In genomic region chr12:76592213-76592612, GRCm38 (mm10) we compare ENCODE assay signal across 8 mouse cellular contexts.
A peak's percentile ranks its signal among the peaks of the same experiment; 100 is the strongest.
DNase-seq lines count a peak whose midpoint lies in the region; ATAC-seq and TF ChIP-seq lines count a peak whose summit lies in the region.

No protein-coding gene starts in this region.

- no peak overlapping the region for H3K27ac ChIP-seq in liver, embryonic 12.5 days
- H3K27ac ChIP-seq in gastrocnemius, adult 2 months = peak overlapping the region; percentile 86; the same call in 1 of the 2 replicates

- peaks cover 39% of the 10 kb centered on the region for H3K4me1 ChIP-seq in liver, embryonic 12.5 days

- H3K4me2 ChIP-seq in liver, embryonic 12.5 days = no peak overlapping the region

- DNase-seq in cerebellum, adult 8-10 months = peak; percentile 59
- DNase-seq in cerebellum, adult 9-10 months = no peak
- peak; percentile 79 for DNase-seq in liver
- peak; percentile 16 for DNase-seq in T-cell, adult 2 months (ENCODE audit: low spot score)
- no peak for DNase-seq in gastrocnemius, adult 2 months
- DNase-seq in mesoderm, embryonic 11.5 days (ENCODE audit: low read depth, low spot score) = peak; percentile 78

- no peak overlapping the region for H3K4me3 ChIP-seq in liver, embryonic 12.5 days
- no peak overlapping the region for H3K4me3 ChIP-seq in gastrocnemius, adult 2 months

- peaks cover 23% of the 10 kb centered on the region for H3K36me3 ChIP-seq in liver, embryonic 12.5 days

- intact Hi-C loops in gastrocnemius, adult 2 months (cut with DNase I) = loop anchor here (5.0 kb wide), 1 partner anchor 130 kb away; no protein-coding TSS in a partner anchor

- peak; percentile 74 for TF ChIP-seq CTCF in gastrocnemius, adult 2 months (IDR thresholded peaks at IDR 0.05)

- no peaks in the 10 kb centered on the region for H3K9me3 ChIP-seq in liver, embryonic 12.5 days (replicated peaks)

- WGBS in liver, embryonic 12.5 days (ENCODE audit: insufficient replicate concordance) = 44% methylated on average over 1 of the region's 1 CpGs

- no peak for ATAC-seq in liver, embryonic 12.5 days
- no peak for ATAC-seq in granulocyte monocyte progenitor cell, adult 5-6 weeks (replicated peaks; ENCODE audit: poor library complexity, severe bottlenecking)

- no peak overlapping the region for H3K9ac ChIP-seq in liver, embryonic 12.5 days

- H3K27me3 ChIP-seq in liver, embryonic 12.5 days (replicated peaks) = peaks cover 46% of the 10 kb centered on the region

Comparison
In these comparisons a context has a peak if more than half of its experiments do, and no peak if none do; other contexts are left out.
1. DNase-seq: peak in cerebellum, adult 8-10 months (single experiment), liver (single experiment), T-cell, adult 2 months (single experiment) and mesoderm, embryonic 11.5 days (single experiment); none in cerebellum, adult 9-10 months (single experiment) and gastrocnemius, adult 2 months (single experiment).